Mouse (Mus musculus): Measurements from ENCODE around the gene Gramd4. TPM values are rescaled to one million over a fixed set of nuclear protein-coding genes. Genes with fewer than 3 reads are reported as not detected.

Gene Gramd4
- polyA plus RNA-seq, 1 experiment = 36.2 TPM

DNA sequence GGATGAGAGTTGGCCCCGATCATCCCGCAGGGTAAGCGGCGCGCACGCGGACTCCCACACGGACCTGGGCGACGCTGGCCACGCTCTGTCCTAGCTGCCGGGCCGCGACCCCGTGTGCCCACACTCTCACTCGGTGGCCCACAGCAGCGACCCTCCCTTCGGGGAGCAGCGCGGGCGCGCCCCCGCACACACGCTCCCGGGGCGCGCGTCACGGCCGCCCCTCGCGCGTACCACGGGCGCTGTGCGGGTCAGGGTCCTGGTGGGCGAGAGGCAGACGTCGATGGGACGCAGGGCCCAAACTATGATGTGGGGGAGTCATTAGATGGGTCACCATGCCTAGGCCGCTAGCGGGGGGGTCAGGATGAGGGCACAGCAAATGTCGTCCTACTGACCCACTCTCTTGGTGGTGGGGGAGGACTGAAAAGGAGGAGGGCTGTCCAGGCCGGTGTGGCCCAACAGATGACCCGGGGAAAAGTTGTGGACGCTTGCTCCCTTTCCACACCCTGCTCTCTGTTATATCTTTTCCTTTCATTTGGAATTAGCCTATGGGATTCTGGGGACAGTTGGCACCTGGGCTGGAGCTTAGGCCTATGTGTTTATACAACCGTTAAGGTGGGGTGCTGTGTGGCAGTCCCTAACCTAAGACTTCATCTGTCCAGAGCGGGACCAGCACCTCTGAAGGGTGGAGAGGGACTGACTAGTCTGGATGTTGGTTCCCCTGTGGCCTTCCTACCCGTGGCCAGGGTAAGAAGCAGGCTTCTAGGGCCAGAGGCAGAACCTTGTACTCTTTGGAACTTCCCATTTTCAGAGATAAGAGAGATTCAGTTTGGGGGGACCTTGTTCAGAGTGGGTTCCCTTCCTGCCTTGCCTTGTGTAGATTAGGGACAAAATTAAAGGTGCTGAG is 1.7 kb downstream of the Gramd4 start:
- peaks cover 15% of the 10 kb centered on the region for H3K36me3 ChIP-seq (ENCODE audit: control insufficient read depth, insufficient read depth)
- H3K27me3 ChIP-seq (ENCODE audit: control insufficient read depth, insufficient read depth, insufficient read length) = no peaks in the 10 kb centered on the region
- peaks cover 53% of the 10 kb centered on the region for H3K79me3 ChIP-seq (ENCODE audit: low read depth)
- peak overlapping the region; percentile 84 for H3K4me3 ChIP-seq (ENCODE audit: insufficient read depth, poor library complexity, severe bottlenecking)
- TF ChIP-seq CTCF (IDR thresholded peaks at IDR 0.05; ENCODE audit: control insufficient read depth, insufficient read depth, insufficient read length) (peak; percentile 11), USF1 (IDR thresholded peaks at IDR 0.05; ENCODE audit: low read depth) (no peak), CEBPB (IDR thresholded peaks at IDR 0.05; ENCODE audit: low read depth) (no peak)
- peak overlapping the region; percentile 99 for H3ac ChIP-seq (ENCODE audit: control insufficient read depth, insufficient read length, low read depth)
- peaks cover 61% of the 10 kb centered on the region for H3K79me2 ChIP-seq (ENCODE audit: control insufficient read depth, insufficient read depth)

DNA sequence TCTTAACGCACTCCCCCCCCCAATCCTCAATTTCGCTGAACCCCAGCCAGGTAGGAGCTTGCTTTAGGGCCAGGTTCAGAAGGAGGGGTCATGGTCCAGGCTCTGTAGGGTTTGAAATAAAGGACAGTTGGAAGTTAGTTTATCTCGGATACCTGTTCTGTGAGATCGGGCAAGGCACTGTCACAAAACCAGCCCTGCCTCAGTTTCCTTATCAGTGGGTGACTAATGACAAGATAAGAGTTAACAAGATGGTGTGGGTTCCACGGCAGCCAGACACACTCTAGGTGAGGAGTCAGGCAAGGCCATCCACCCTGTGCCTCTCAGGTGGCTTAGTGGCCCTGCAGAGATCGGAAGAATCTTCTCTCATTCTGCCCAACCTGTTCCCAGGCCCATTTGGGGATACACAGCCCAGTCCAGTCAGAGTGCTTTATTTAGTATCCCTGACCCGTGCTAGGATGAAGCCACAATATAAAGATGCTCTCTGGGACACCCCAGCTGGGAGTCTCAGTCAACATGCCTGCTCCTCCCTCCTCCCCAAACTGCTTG is 2.4 kb downstream of the Gramd4 start:
- Histone ChIP-seq H3K27me3 (ENCODE audit: control insufficient read depth, insufficient read depth, insufficient read length) (no peaks in the 10 kb centered on the region), H3K4me3 (ENCODE audit: insufficient read depth, poor library complexity, severe bottlenecking) (peak overlapping the region; percentile 84), H3K36me3 (ENCODE audit: control insufficient read depth, insufficient read depth) (peaks cover 15% of the 10 kb centered on the region), H3K79me2 (ENCODE audit: control insufficient read depth, insufficient read depth) (peaks cover 68% of the 10 kb centered on the region), H3K79me3 (ENCODE audit: low read depth) (peaks cover 61% of the 10 kb centered on the region), H3ac (ENCODE audit: control insufficient read depth, insufficient read length, low read depth) (no peak overlapping the region)
- TF ChIP-seq CEBPB (IDR thresholded peaks at IDR 0.05; ENCODE audit: low read depth) = no peak
- TF ChIP-seq FOSL1 (IDR thresholded peaks at IDR 0.05; ENCODE audit: insufficient read depth, low read length, poor library complexity, severe bottlenecking) = no peak
- no peak for TF ChIP-seq USF1 (IDR thresholded peaks at IDR 0.05; ENCODE audit: low read depth)
- no peak for TF ChIP-seq MYOD1 (IDR thresholded peaks at IDR 0.05; ENCODE audit: control insufficient read depth, insufficient read length, low read depth)
- no peak for TF ChIP-seq MAX (IDR thresholded peaks at IDR 0.05)
- no peak for TF ChIP-seq MYOG (IDR thresholded peaks at IDR 0.05; ENCODE audit: control insufficient read depth, extremely low read depth, insufficient read length)
- TF ChIP-seq CTCF (IDR thresholded peaks at IDR 0.05; ENCODE audit: control insufficient read depth, insufficient read depth, insufficient read length) = no peak

DNA sequence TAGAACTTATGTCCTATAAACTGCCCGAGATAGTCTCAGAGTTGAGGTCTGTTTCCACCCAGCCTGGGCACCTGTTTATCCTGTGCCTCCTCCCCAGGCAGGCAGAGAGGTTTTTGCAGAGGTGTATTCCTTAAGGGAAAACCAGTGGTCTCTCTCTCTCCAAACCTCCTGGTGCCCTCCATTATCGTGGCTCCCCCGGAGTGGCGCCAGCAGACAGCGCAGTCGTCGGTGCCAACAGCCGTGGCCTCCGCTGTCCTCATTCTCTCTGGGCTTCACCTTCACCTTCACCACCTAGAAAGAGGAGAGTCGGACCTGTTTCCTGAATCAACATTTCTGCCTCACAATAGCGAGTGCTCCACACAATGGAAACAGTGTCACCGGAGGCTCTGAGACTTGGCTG is 3.1 kb downstream of the Gramd4 start:
- Histone ChIP-seq H3K79me2 (ENCODE audit: control insufficient read depth, insufficient read depth) (peaks cover 75% of the 10 kb centered on the region), H3ac (ENCODE audit: control insufficient read depth, insufficient read length, low read depth) (no peak overlapping the region), H3K36me3 (ENCODE audit: control insufficient read depth, insufficient read depth) (peaks cover 15% of the 10 kb centered on the region), H3K4me3 (ENCODE audit: insufficient read depth, poor library complexity, severe bottlenecking) (no peak overlapping the region), H3K79me3 (ENCODE audit: low read depth) (peaks cover 67% of the 10 kb centered on the region), H3K27me3 (ENCODE audit: control insufficient read depth, insufficient read depth, insufficient read length) (no peaks in the 10 kb centered on the region)
- no peak for TF ChIP-seq FOSL1 (IDR thresholded peaks at IDR 0.05; ENCODE audit: insufficient read depth, low read length, poor library complexity, severe bottlenecking)
- TF ChIP-seq USF1 (IDR thresholded peaks at IDR 0.05; ENCODE audit: low read depth) = no peak
- TF ChIP-seq MYOG (IDR thresholded peaks at IDR 0.05; ENCODE audit: control insufficient read depth, extremely low read depth, insufficient read length) = no peak
- TF ChIP-seq CTCF (IDR thresholded peaks at IDR 0.05; ENCODE audit: control insufficient read depth, insufficient read depth, insufficient read length) = no peak
- no peak for TF ChIP-seq CEBPB (IDR thresholded peaks at IDR 0.05; ENCODE audit: low read depth)
- no peak for TF ChIP-seq MYOD1 (IDR thresholded peaks at IDR 0.05; ENCODE audit: control insufficient read depth, insufficient read length, low read depth)

DNA sequence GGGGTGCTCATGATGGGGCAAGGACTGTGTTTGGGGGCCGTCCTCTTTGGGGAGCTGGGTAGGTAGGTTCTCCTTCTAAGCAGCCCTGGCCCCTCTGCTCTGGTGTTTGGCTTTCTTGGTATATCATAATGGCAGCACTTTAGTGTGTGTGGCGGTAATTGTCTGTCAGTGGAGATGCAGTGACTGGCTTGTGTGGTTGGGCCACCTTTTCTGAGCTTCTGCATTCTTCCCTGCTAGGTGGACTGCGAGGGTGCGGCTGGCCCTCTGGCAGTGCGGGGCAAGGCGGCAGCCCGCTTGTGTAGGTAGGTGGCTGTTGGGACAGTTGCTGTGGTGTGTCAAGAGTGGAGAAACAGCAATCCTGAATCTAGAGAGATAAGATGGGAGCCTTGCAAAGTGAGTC is 3.7 kb downstream of the Gramd4 start:
- peaks cover 73% of the 10 kb centered on the region for H3K79me3 ChIP-seq (ENCODE audit: low read depth)
- no peak overlapping the region for H3K4me3 ChIP-seq (ENCODE audit: insufficient read depth, poor library complexity, severe bottlenecking)
- peaks cover 21% of the 10 kb centered on the region for H3K36me3 ChIP-seq (ENCODE audit: control insufficient read depth, insufficient read depth)
- TF ChIP-seq CTCF (IDR thresholded peaks at IDR 0.05; ENCODE audit: control insufficient read depth, insufficient read depth, insufficient read length) = no peak
- TF ChIP-seq USF1 (IDR thresholded peaks at IDR 0.05; ENCODE audit: low read depth) = no peak
- TF ChIP-seq FOSL1 (IDR thresholded peaks at IDR 0.05; ENCODE audit: insufficient read depth, low read length, poor library complexity, severe bottlenecking) = no peak
- peaks cover 81% of the 10 kb centered on the region for H3K79me2 ChIP-seq (ENCODE audit: control insufficient read depth, insufficient read depth)
- no peak overlapping the region for H3ac ChIP-seq (ENCODE audit: control insufficient read depth, insufficient read length, low read depth)
- H3K27me3 ChIP-seq (ENCODE audit: control insufficient read depth, insufficient read depth, insufficient read length) = no peaks in the 10 kb centered on the region

DNA sequence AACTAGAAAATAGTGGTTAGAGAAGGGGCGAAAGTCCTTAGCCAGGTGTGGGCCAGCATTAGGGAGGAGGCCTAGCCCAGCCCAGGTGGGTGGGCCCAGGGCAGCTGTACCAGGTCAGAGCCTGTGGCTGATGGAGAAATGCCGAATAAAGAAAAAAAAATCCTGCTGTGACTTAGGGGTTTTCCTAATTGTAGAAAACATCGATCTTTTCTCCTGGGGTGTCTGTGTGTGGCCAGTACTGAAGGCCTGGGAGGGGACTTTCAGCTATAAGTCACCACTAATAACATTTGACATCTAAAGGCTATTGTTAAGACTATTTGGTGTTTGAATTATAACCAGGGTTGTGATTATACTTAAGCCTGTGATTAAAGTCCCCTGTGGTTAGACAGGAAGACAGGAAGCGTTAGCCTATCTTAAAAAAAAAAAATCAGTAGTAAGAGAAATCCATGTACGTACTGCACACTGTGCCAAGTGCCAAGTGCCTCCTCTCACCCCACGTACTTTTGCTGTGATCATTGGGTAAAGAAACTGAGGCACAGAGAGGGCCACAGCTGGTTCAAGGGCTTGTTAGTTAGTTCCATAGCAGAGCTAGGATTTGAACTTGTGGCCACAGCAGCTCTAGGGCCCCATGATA is 4.5 kb downstream of the Gramd4 start:
- TF ChIP-seq CEBPB (IDR thresholded peaks at IDR 0.05; ENCODE audit: low read depth) (no peak), USF1 (IDR thresholded peaks at IDR 0.05; ENCODE audit: low read depth) (no peak), MYOG (IDR thresholded peaks at IDR 0.05; ENCODE audit: control insufficient read depth, extremely low read depth, insufficient read length) (no peak), FOSL1 (IDR thresholded peaks at IDR 0.05; ENCODE audit: insufficient read depth, low read length, poor library complexity, severe bottlenecking) (no peak), CTCF (IDR thresholded peaks at IDR 0.05; ENCODE audit: control insufficient read depth, insufficient read depth, insufficient read length) (no peak), MYOD1 (IDR thresholded peaks at IDR 0.05; ENCODE audit: control insufficient read depth, insufficient read length, low read depth) (no peak), MAX (IDR thresholded peaks at IDR 0.05) (no peak)
- no peaks in the 10 kb centered on the region for H3K27me3 ChIP-seq (ENCODE audit: control insufficient read depth, insufficient read depth, insufficient read length)
- H3ac ChIP-seq (ENCODE audit: control insufficient read depth, insufficient read length, low read depth) = no peak overlapping the region
- H3K4me3 ChIP-seq (ENCODE audit: insufficient read depth, poor library complexity, severe bottlenecking) = no peak overlapping the region
- H3K79me3 ChIP-seq (ENCODE audit: low read depth) = peaks cover 75% of the 10 kb centered on the region
- peaks cover 21% of the 10 kb centered on the region for H3K36me3 ChIP-seq (ENCODE audit: control insufficient read depth, insufficient read depth)
- peaks cover 89% of the 10 kb centered on the region for H3K79me2 ChIP-seq (ENCODE audit: control insufficient read depth, insufficient read depth)
